Mouse (Mus musculus): ENCODE results near the gene Smim11.

DNA sequence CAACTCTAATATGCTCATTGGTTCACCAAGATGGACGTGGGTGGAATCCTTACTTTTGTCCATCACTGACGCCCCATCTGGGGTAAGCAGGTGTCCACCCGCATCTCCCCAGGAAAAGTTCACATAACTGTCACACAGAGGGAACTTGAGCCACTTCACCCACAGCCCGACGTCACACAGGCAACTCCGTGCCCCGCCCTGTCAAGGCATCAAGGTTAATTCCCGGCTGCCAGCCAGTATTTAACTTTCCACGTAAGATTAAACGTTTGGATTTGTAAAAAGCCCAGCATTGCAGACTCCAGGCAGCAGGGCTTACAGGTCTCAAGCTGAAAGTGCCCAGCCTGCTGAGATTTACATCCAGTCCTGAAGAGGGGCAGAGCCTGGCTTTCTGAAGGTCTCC, 9.0 kb upstream of the Smim11 start, which contains the start of gene Kcne2:
- TF ChIP-seq CTCF (IDR thresholded peaks at IDR 0.05) (no peak), EP300 (IDR thresholded peaks at IDR 0.05) (no peak)
